Mouse (Mus musculus) testis, adult 2 months (tissue): ENCODE results near the gene Immp2l. TPM values are rescaled to one million over a fixed set of nuclear protein-coding genes. Genes with fewer than 3 reads are reported as not detected.

ENCODE experiments used
- H3K27ac ChIP-seq: fragments of 200-500 bp; 2 replicates; pipeline ENCODE4 v1.5.1; 2012; ENCODE audit warnings: low read depth, low read length; ENCODE audit not compliant: control insufficient read depth, insufficient read depth
- H3K27me3 ChIP-seq: fragments of 200-500 bp; 2 replicates; pipeline ENCODE4 v1.6.1; 2012; ENCODE audit warnings: mild to moderate bottlenecking, low read length, moderate library complexity; ENCODE audit not compliant: control insufficient read depth, insufficient read depth
- H3K36me3 ChIP-seq: fragments of 200-500 bp; 2 replicates; pipeline ENCODE4 v1.6.1; 2012; ENCODE audit warnings: mild to moderate bottlenecking, low read length; ENCODE audit not compliant: control insufficient read depth, insufficient read depth
- H3K4me1 ChIP-seq: fragments of 200-500 bp; 2 replicates; pipeline ENCODE4 v1.6.1; 2012; ENCODE audit warnings: low read length; ENCODE audit not compliant: control insufficient read depth, insufficient read depth
- H3K4me3 ChIP-seq: fragments of 200-500 bp; 2 replicates; pipeline ENCODE4 v1.5.1; 2012; ENCODE audit warnings: low read depth, mild to moderate bottlenecking, low read length, moderate library complexity, mixed read lengths; ENCODE audit not compliant: control insufficient read depth
- CTCF ChIP-seq: fragments of 200-500 bp; IDR thresholded peaks from 2 replicates; pipeline ENCODE4 v1.5.1; 2012; ENCODE audit warnings: low read depth, mild to moderate bottlenecking, inconsistent platforms, low read length, moderate library complexity; ENCODE audit not compliant: control insufficient read depth, insufficient read depth, insufficient replicate concordance
- POLR2A ChIP-seq: fragments of 200-500 bp; IDR thresholded peaks from 2 replicates; pipeline ENCODE4 v1.6.1; 2012; ENCODE audit warnings: low read depth, mild to moderate bottlenecking, inconsistent platforms, low read length, moderate library complexity; ENCODE audit not compliant: control insufficient read depth
- polyA plus RNA-seq: library from polyadenylated mRNA; depleted of rRNA; stranded (reverse); fragments of >200 nt; gene quantifications from 2 replicates; pipeline ENCODE4 v1.2.3, GENCODE M21; 2012

Gene Immp2l
- polyA plus RNA-seq, 1 experiment = 45.4 TPM

DNA sequence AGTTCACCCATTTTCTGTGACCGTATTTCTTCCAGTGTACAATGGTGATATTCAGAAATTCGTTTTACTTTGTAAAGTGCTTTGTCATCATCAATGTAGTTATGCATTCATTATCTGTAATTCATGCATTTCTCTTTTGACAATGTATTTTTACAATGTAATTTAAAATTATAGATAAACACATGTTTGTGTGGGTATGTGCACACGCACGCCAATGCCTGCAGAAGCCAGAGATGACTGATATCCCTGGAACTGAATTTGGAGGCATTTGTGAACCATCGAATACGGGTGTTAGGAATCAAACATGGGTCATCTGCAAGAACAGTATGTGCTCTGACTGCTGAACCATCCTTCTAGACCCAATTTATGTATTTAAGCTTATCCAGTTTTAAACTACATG is 161.6 kb downstream of the Immp2l start:
- no peaks in the 10 kb centered on the region for H3K27me3 ChIP-seq
- H3K4me3 ChIP-seq = no peak overlapping the region
- no peak for TF ChIP-seq POLR2A
- TF ChIP-seq CTCF = no peak
- H3K27ac ChIP-seq = no peak overlapping the region
- no peaks in the 10 kb centered on the region for H3K36me3 ChIP-seq
- no peaks in the 10 kb centered on the region for H3K4me1 ChIP-seq

DNA sequence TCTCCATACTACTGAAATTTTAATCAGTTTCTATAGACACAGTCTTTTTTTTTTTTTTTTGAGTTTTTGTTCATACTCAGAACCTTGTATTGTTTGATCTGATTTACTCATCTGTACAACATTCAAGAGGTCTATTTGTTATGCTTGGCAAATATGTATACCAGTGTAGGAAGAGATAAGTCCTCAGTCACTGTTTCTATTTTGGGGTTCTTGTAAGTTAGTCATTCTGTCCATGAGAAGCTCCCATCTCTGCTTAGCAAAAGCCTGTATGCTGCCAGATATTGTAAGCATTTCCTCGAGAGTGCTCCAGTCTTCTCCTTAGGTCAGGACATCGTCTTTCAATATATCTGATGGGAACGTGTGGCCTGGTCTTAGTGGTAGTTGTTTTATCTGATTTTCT is 168.9 kb downstream of the Immp2l start:
- no peak overlapping the region for H3K4me3 ChIP-seq
- no peaks in the 10 kb centered on the region for H3K4me1 ChIP-seq
- no peaks in the 10 kb centered on the region for H3K36me3 ChIP-seq
- TF ChIP-seq POLR2A (no peak), CTCF (no peak)
- no peaks in the 10 kb centered on the region for H3K27me3 ChIP-seq
- H3K27ac ChIP-seq = no peak overlapping the region

GRCm38 (mm10) chr12:41196374-41196773 is 172.5 kb downstream of the Immp2l start:
- TF ChIP-seq POLR2A = no peak
- no peak for TF ChIP-seq CTCF
- H3K4me3 ChIP-seq = no peak overlapping the region

DNA sequence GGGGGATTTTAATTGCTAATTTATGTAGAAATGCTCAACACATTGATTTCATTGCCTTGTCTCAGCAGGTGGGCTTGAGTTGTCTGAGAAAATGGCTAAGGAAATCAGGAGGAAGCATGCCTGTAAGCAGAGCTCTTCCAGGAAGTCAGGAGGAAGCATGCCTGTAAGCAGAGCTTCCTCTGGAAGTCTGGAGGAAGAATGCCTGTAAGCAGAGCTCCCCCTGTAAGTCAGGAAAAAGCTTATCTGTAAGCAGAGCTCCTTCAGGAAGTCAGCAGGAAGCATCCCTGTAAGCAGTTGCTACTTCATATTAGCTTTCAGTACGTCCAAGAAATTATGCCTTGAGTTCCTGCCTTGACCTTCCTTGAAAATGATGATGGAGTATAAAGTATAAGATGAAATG is 191.3 kb downstream of the Immp2l start:
- TF ChIP-seq CTCF (no peak), POLR2A (no peak)
- no peaks in the 10 kb centered on the region for H3K27me3 ChIP-seq
- H3K4me3 ChIP-seq = no peak overlapping the region
- H3K4me1 ChIP-seq = no peaks in the 10 kb centered on the region
- H3K36me3 ChIP-seq = no peaks in the 10 kb centered on the region
- no peak overlapping the region for H3K27ac ChIP-seq

More at GRCm38 (mm10) chr12:41196374-41196773, 172.5 kb downstream of the Immp2l start:
- Histone ChIP-seq H3K4me1 (no peaks in the 10 kb centered on the region), H3K36me3 (no peaks in the 10 kb centered on the region), H3K27me3 (no peaks in the 10 kb centered on the region), H3K27ac (no peak overlapping the region)

- H3K27ac ChIP-seq = no peak overlapping the region
- TF ChIP-seq CTCF (no peak), POLR2A (no peak)
Measured at GRCm38 (mm10) chr12:41221893-41222292, 198.0 kb downstream of the Immp2l start.

DNA sequence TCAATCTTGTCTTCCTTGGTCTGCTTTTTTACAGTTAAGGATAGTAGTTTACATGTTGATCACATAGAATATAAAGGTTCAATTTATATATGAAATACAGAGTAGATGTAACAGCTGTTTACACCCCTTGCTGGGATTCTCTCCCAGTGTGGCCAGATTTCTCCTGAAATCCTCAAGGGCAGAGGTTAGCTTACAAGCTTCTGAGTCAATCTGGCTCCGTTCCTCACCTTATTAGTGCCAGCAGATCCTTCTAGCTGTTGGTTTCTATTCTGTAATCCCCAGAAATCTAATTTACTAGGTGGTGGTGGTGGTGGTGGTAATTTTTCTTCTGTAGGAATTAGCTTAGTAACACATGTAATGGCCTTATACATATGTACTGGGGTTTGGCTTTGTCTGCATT is 199.8 kb downstream of the Immp2l start:
- no peak overlapping the region for H3K4me3 ChIP-seq
- H3K36me3 ChIP-seq = no peaks in the 10 kb centered on the region
- TF ChIP-seq POLR2A (no peak), CTCF (no peak)
- no peaks in the 10 kb centered on the region for H3K27me3 ChIP-seq
- H3K27ac ChIP-seq = no peak overlapping the region
- H3K4me1 ChIP-seq = no peaks in the 10 kb centered on the region

More at GRCm38 (mm10) chr12:41221893-41222292, 198.0 kb downstream of the Immp2l start:
- no peaks in the 10 kb centered on the region for H3K27me3 ChIP-seq
- no peaks in the 10 kb centered on the region for H3K36me3 ChIP-seq
- H3K4me1 ChIP-seq = no peaks in the 10 kb centered on the region
- H3K4me3 ChIP-seq = no peak overlapping the region

- no peaks in the 10 kb centered on the region for H3K36me3 ChIP-seq
- no peaks in the 10 kb centered on the region for H3K4me1 ChIP-seq
- TF ChIP-seq POLR2A (no peak), CTCF (no peak)
- H3K4me3 ChIP-seq = no peak overlapping the region
- H3K27me3 ChIP-seq = no peaks in the 10 kb centered on the region
- H3K27ac ChIP-seq = no peak overlapping the region
Measured at GRCm38 (mm10) chr12:41224538-41224937, 200.6 kb downstream of the Immp2l start.

DNA sequence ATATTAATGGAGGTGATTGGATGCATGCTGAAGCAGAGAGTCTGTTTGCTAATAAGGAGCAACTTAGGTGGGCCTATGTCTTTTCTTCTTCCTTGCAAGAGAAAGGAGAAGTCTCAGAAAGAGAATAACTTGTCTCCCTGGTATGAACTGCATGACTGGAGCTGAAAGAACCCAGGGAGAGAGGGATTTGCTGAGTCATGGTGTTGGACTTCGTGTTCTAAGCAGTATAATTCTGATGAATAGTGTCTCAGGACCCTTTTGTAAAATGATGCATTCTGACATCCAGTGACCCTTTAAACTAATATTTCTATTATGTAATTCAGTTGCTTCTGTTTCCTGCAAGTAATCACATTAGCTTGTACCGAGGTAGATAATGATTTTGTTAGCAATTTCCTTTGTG is 208.1 kb downstream of the Immp2l start:
- TF ChIP-seq POLR2A (no peak), CTCF (no peak)
- no peak overlapping the region for H3K4me3 ChIP-seq
- H3K27ac ChIP-seq = no peak overlapping the region
- no peaks in the 10 kb centered on the region for H3K36me3 ChIP-seq
- no peaks in the 10 kb centered on the region for H3K4me1 ChIP-seq
- H3K27me3 ChIP-seq = no peaks in the 10 kb centered on the region
